Mouse (Mus musculus) testis, adult 2 months (tissue): ENCODE measurements at regions not wholly inside any gene's neighbourhood (a gene's known extent, or its start where the extent isn't known, plus 50 kb on each side); places are given as distances from the start of the nearest gene placed in this dataset.

Experiments used
- CTCF ChIP-seq: fragments of 200-500 bp; IDR thresholded peaks from 2 replicates; pipeline ENCODE4 v1.5.1; 2012; ENCODE audit warnings: low read depth, mild to moderate bottlenecking, inconsistent platforms, low read length, moderate library complexity; ENCODE audit not compliant: control insufficient read depth, insufficient read depth, insufficient replicate concordance
- POLR2A ChIP-seq: fragments of 200-500 bp; IDR thresholded peaks from 2 replicates; pipeline ENCODE4 v1.6.1; 2012; ENCODE audit warnings: low read depth, mild to moderate bottlenecking, inconsistent platforms, low read length, moderate library complexity; ENCODE audit not compliant: control insufficient read depth

DNA sequence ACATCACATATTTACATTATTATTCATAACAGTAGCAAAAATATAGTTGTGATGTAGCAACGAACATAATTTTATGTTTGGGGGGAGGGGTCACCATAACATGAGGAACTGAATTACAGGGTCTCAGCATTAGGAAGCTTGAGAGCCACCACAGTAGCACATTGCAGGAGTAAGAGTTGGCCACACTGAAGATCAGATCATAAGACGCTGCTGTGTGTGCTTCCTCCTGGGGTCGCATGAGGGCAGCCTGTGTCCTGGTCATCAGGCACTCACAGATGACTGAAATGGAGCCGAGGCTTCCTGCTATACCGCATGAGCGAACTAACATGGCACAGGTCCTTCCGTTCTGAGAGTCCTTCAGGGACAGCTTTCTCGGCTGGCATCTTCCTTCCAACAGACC lies 447.3 kb downstream of the Adam3 start:
- 0 out of 2 replicates have a peak, but pooled peaks have one; percentile 11 for TF ChIP-seq CTCF
- no peak for TF ChIP-seq POLR2A
